Comparison of ENCODE assay signal across 20 mouse cellular contexts in genomic region chr14:114332662-114333061, GRCm38 (mm10).
"Had no signal": no experiment of that assay in that cellular context is flagged by ENCODE, and none has a peak within 500 bp of the region (broad histone marks: within the 10 kb centered on the region; RNA-seq: fewer than 3 reads in every experiment).

No protein-coding gene starts in this region.

- H3K9me3 ChIP-seq: limb, embryonic 10.5 days; limb, embryonic 13.5 days; liver, embryonic 12.5 days; liver, embryonic 15.5 days; lung, embryonic 15.5 days; megakaryocyte, embryonic 14.5 days; midbrain, embryonic 12.5 days; stomach, embryonic 15.5 days had no signal

- H3K27me3 ChIP-seq: limb, embryonic 13.5 days; liver, embryonic 12.5 days; liver, embryonic 15.5 days; lung, embryonic 15.5 days; megakaryocyte, embryonic 14.5 days; midbrain, embryonic 12.5 days; stomach, embryonic 15.5 days had no signal

- DNase-seq: kidney, adult 18-20 months; kidney, postnatal 25 days; layer of hippocampus, adult 9-11 months; liver; lung, adult 18-20 months; lung, postnatal 10 days; lung, postnatal 36 days; thymus, postnatal 25 days had no signal

- ATAC-seq: intestine, embryonic 16.5 days; liver, embryonic 12.5 days had no signal

- H3K4me1 ChIP-seq: limb, embryonic 10.5 days; limb, embryonic 13.5 days; liver, embryonic 12.5 days; liver, embryonic 15.5 days; lung, embryonic 15.5 days; megakaryocyte, embryonic 14.5 days; midbrain, embryonic 12.5 days; stomach, embryonic 15.5 days had no signal

- H3K36me3 ChIP-seq: limb, embryonic 10.5 days; limb, embryonic 13.5 days; liver, embryonic 12.5 days; liver, embryonic 15.5 days; lung, embryonic 15.5 days; midbrain, embryonic 12.5 days; stomach, embryonic 15.5 days had no signal

- H3K27ac ChIP-seq: kidney, postnatal 0 days; layer of hippocampus, adult 2 months; limb, embryonic 10.5 days; limb, embryonic 13.5 days; liver, embryonic 12.5 days; liver, embryonic 15.5 days; lung, embryonic 15.5 days; midbrain, embryonic 12.5 days; stomach, embryonic 15.5 days had no signal

- H3K9ac ChIP-seq: limb, embryonic 13.5 days; liver, embryonic 12.5 days; liver, embryonic 15.5 days; lung, embryonic 15.5 days; midbrain, embryonic 12.5 days; stomach, embryonic 15.5 days had no signal

- H3K4me2 ChIP-seq: limb, embryonic 13.5 days; liver, embryonic 12.5 days; liver, embryonic 15.5 days; lung, embryonic 15.5 days; midbrain, embryonic 12.5 days; stomach, embryonic 15.5 days had no signal

- H3K4me3 ChIP-seq: layer of hippocampus, adult 2 months; limb, embryonic 10.5 days; limb, embryonic 13.5 days; liver, embryonic 12.5 days; liver, embryonic 15.5 days; lung, embryonic 15.5 days; megakaryocyte, embryonic 14.5 days; midbrain, embryonic 12.5 days; myocyte; stomach, embryonic 15.5 days had no signal
